Mouse (Mus musculus) cerebellum, adult 2 months (tissue): ENCODE measurements around the gene Map1b.

Experiments used
- CTCF ChIP-seq: fragments of 200-500 bp; IDR thresholded peaks from 2 replicates; pipeline ENCODE4 v1.5.1; 2011; ENCODE audit warnings: low read depth, mild to moderate bottlenecking, control low read depth, low read length, moderate library complexity, borderline replicate concordance; ENCODE audit not compliant: insufficient read depth
- POLR2A ChIP-seq: fragments of 200-500 bp; IDR thresholded peaks from 2 replicates; pipeline ENCODE4 v1.6.1; 2011; ENCODE audit warnings: low read length, control low read depth, borderline replicate concordance; ENCODE audit not compliant: insufficient read depth

DNA sequence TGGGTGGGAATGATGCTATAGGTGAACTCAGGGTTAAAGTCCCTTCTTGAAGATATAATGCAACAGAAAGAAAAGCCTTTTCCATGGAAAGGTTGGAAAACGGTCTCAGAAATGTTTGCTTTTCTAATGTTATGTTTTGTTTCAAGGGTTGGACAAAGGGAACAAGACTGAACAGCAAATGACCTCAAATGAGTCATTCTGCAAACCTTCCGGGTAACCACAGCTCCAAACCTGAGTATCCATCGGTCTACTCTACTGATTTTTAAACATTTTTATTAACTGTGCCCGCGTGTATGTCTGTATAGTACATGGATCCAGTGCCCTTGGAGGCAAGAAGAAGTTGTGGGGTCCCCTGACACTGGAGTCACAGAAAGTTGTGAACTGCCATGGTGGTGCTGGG, 77.0 kb downstream of the Map1b start:
- TF ChIP-seq POLR2A (no peak), CTCF (no peak)
